Mouse (Mus musculus): Measurements from ENCODE around the gene Tti1. TPM values are rescaled to one million over a fixed set of nuclear protein-coding genes. Genes with fewer than 3 reads are reported as not detected.
A peak's percentile ranks its signal among the peaks of the same experiment; 100 is the strongest.

The Tti1 gene
- polyA plus RNA-seq (2015; fragmentation: Nextera tagmentation; extraction: Ambion mirVana), result 16.5 and 17.7 TPM in 2 replicates

- WGBS, result under 1% methylated on average over 51 of the region's 52 CpGs
- Histone ChIP-seq H3K36me3 (no peaks in the 10 kb centered on the region), H3K27ac (replicated peaks) (peak within 1 kb of the TSS; percentile 92), H3K4me2 (peak within 1 kb of the TSS; percentile 84), H3K4me3 (peak within 1 kb of the TSS; percentile 88), H3K9me3 (no peaks in the 10 kb centered on the region), H3K27me3 (no peaks in the 10 kb centered on the region), H3K4me1 (replicated peaks) (peaks cover 43% of the 10 kb centered on the region), H3K9ac (peak within 1 kb of the TSS; percentile 80)
- ATAC-seq (ENCODE audit: low FRiP score, low read depth), result peak; percentile 94
These were observed at the start of gene Tti1, which contains the start of gene Rprd1b for GRCm38 (mm10) chr2:158028354-158028863. Tti1 (minus strand) TSS chr2:158028433. Rprd1b (plus strand) TSS chr2:158028497.

GRCm38 (mm10) chr2:158077981-158078380, 49.7 kb upstream of the Tti1 start:
- Histone ChIP-seq H3K4me3 (no peak overlapping the region), H3K4me1 (replicated peaks) (peaks cover 13% of the 10 kb centered on the region), H3K9ac (no peak overlapping the region), H3K27me3 (no peaks in the 10 kb centered on the region), H3K27ac (replicated peaks) (peak overlapping the region; percentile 61; the same call in 1 of the 2 replicates), H3K9me3 (no peaks in the 10 kb centered on the region), H3K4me2 (no peak overlapping the region), H3K36me3 (peaks cover 30% of the 10 kb centered on the region)
- no peak for ATAC-seq (ENCODE audit: low FRiP score, low read depth)
- WGBS, result 65% methylated on average over 2 of the region's 2 CpGs

GRCm38 (mm10) chr2:158076690-158077089, 48.5 kb upstream of the Tti1 start:
- 86% methylated on average over 6 of the region's 6 CpGs for WGBS

GRCm38 (mm10) chr2:158074835-158075234, 46.6 kb upstream of the Tti1 start:
- Histone ChIP-seq H3K4me3 (no peak overlapping the region), H3K27me3 (no peaks in the 10 kb centered on the region), H3K9me3 (no peaks in the 10 kb centered on the region), H3K9ac (no peak overlapping the region), H3K27ac (replicated peaks) (no peak overlapping the region), H3K4me1 (replicated peaks) (peaks cover 11% of the 10 kb centered on the region), H3K36me3 (peaks cover 43% of the 10 kb centered on the region), H3K4me2 (no peak overlapping the region)
- WGBS, result 85% methylated on average over 5 of the region's 5 CpGs
- ATAC-seq (ENCODE audit: low FRiP score, low read depth), result no peak

More at GRCm38 (mm10) chr2:158076690-158077089, 48.5 kb upstream of the Tti1 start:
- H3K9ac ChIP-seq, result no peak overlapping the region
- no peak overlapping the region for H3K4me2 ChIP-seq
- H3K4me1 ChIP-seq (replicated peaks), result peaks cover 13% of the 10 kb centered on the region
- H3K27me3 ChIP-seq, result no peaks in the 10 kb centered on the region
- peaks cover 37% of the 10 kb centered on the region for H3K36me3 ChIP-seq
- no peak overlapping the region for H3K27ac ChIP-seq (replicated peaks)
- no peak for ATAC-seq (ENCODE audit: low FRiP score, low read depth)
- H3K4me3 ChIP-seq, result no peak overlapping the region
- H3K9me3 ChIP-seq, result no peaks in the 10 kb centered on the region

GRCm38 (mm10) chr2:158071633-158071995, 43.4 kb upstream of the Tti1 start:
- WGBS, result 86% methylated on average over 5 of the region's 5 CpGs
- ATAC-seq (ENCODE audit: low FRiP score, low read depth), result no peak
- Histone ChIP-seq H3K9ac (no peak overlapping the region), H3K4me1 (replicated peaks) (no peaks in the 10 kb centered on the region), H3K4me2 (no peak overlapping the region), H3K9me3 (no peaks in the 10 kb centered on the region), H3K27ac (replicated peaks) (no peak overlapping the region), H3K27me3 (no peaks in the 10 kb centered on the region), H3K4me3 (no peak overlapping the region), H3K36me3 (peaks cover 35% of the 10 kb centered on the region)

GRCm38 (mm10) chr2:158070885-158071632, 42.8 kb upstream of the Tti1 start:
- no peak overlapping the region for H3K4me3 ChIP-seq
- H3K4me2 ChIP-seq, result no peak overlapping the region
- 85% methylated on average over 3 of the region's 3 CpGs for WGBS
- ATAC-seq (ENCODE audit: low FRiP score, low read depth), result no peak
- no peaks in the 10 kb centered on the region for H3K27me3 ChIP-seq
- no peak overlapping the region for H3K27ac ChIP-seq (replicated peaks)
- no peaks in the 10 kb centered on the region for H3K9me3 ChIP-seq
- H3K36me3 ChIP-seq, result peaks cover 29% of the 10 kb centered on the region
- H3K4me1 ChIP-seq (replicated peaks), result no peaks in the 10 kb centered on the region
- H3K9ac ChIP-seq, result no peak overlapping the region

GRCm38 (mm10) chr2:158068444-158068971, 40.3 kb upstream of the Tti1 start:
- H3K27me3 ChIP-seq, result no peaks in the 10 kb centered on the region
- no peaks in the 10 kb centered on the region for H3K9me3 ChIP-seq
- H3K27ac ChIP-seq (replicated peaks), result no peak overlapping the region
- no peak overlapping the region for H3K9ac ChIP-seq
- ATAC-seq (ENCODE audit: low FRiP score, low read depth), result no peak
- H3K4me2 ChIP-seq, result no peak overlapping the region
- H3K4me1 ChIP-seq (replicated peaks), result no peaks in the 10 kb centered on the region
- peaks cover 20% of the 10 kb centered on the region for H3K36me3 ChIP-seq
- H3K4me3 ChIP-seq, result no peak overlapping the region

GRCm38 (mm10) chr2:158067260-158067824, 39.1 kb upstream of the Tti1 start:
- H3K9ac ChIP-seq, result no peak overlapping the region
- H3K36me3 ChIP-seq, result peaks cover 12% of the 10 kb centered on the region
- H3K9me3 ChIP-seq, result no peaks in the 10 kb centered on the region
- H3K27ac ChIP-seq (replicated peaks), result no peak overlapping the region
- ATAC-seq (ENCODE audit: low FRiP score, low read depth), result no peak
- no peaks in the 10 kb centered on the region for H3K27me3 ChIP-seq
- no peak overlapping the region for H3K4me2 ChIP-seq
- H3K4me1 ChIP-seq (replicated peaks), result no peaks in the 10 kb centered on the region
- H3K4me3 ChIP-seq, result no peak overlapping the region
- WGBS, result 93% methylated on average over 5 of the region's 5 CpGs

GRCm38 (mm10) chr2:158066456-158066855, 38.2 kb upstream of the Tti1 start:
- Histone ChIP-seq H3K4me1 (replicated peaks) (no peaks in the 10 kb centered on the region), H3K27me3 (no peaks in the 10 kb centered on the region), H3K9me3 (no peaks in the 10 kb centered on the region), H3K9ac (no peak overlapping the region), H3K27ac (replicated peaks) (no peak overlapping the region), H3K4me2 (no peak overlapping the region), H3K4me3 (no peak overlapping the region), H3K36me3 (peaks cover 15% of the 10 kb centered on the region)
- ATAC-seq (ENCODE audit: low FRiP score, low read depth), result no peak

GRCm38 (mm10) chr2:158065064-158065463, 36.8 kb upstream of the Tti1 start:
- ATAC-seq (ENCODE audit: low FRiP score, low read depth), result no peak
- Histone ChIP-seq H3K9me3 (no peaks in the 10 kb centered on the region), H3K4me2 (no peak overlapping the region), H3K36me3 (peaks cover 11% of the 10 kb centered on the region), H3K27ac (replicated peaks) (no peak overlapping the region), H3K4me3 (no peak overlapping the region), H3K9ac (no peak overlapping the region), H3K4me1 (replicated peaks) (0 out of 2 replicates have a peak, but pooled peaks cover 4% of the 10 kb centered on the region), H3K27me3 (no peaks in the 10 kb centered on the region)
- WGBS, result 83% methylated on average over 5 of the region's 5 CpGs

GRCm38 (mm10) chr2:158064571-158065048, 36.4 kb upstream of the Tti1 start:
- H3K27ac ChIP-seq (replicated peaks), result no peak overlapping the region
- H3K27me3 ChIP-seq, result no peaks in the 10 kb centered on the region
- peaks cover 8% of the 10 kb centered on the region for H3K4me1 ChIP-seq (replicated peaks)
- peaks cover 9% of the 10 kb centered on the region for H3K36me3 ChIP-seq
- H3K9me3 ChIP-seq, result no peaks in the 10 kb centered on the region
- WGBS, result 57% methylated on average over 3 of the region's 3 CpGs
- H3K9ac ChIP-seq, result no peak overlapping the region
- H3K4me3 ChIP-seq, result no peak overlapping the region
- no peak overlapping the region for H3K4me2 ChIP-seq
- ATAC-seq (ENCODE audit: low FRiP score, low read depth), result no peak

- Histone ChIP-seq H3K27me3 (no peaks in the 10 kb centered on the region), H3K4me3 (no peak overlapping the region), H3K9me3 (no peaks in the 10 kb centered on the region), H3K27ac (replicated peaks) (no peak overlapping the region), H3K4me2 (no peak overlapping the region), H3K9ac (no peak overlapping the region), H3K4me1 (replicated peaks) (peaks cover 15% of the 10 kb centered on the region), H3K36me3 (peaks cover 14% of the 10 kb centered on the region)
- WGBS, result 92% methylated on average over 3 of the region's 3 CpGs
- no peak for ATAC-seq (ENCODE audit: low FRiP score, low read depth)
These were observed 34.8 kb upstream of the Tti1 start for GRCm38 (mm10) chr2:158063036-158063435.
